Mouse (Mus musculus): ENCODE measurements around the gene Pth2r. TPM values are rescaled to one million over a fixed set of nuclear protein-coding genes. Genes with fewer than 3 reads are reported as not detected.

Gene Pth2r
- total and polyA plus RNA-seq, 3 experiments, result not detected

DNA sequence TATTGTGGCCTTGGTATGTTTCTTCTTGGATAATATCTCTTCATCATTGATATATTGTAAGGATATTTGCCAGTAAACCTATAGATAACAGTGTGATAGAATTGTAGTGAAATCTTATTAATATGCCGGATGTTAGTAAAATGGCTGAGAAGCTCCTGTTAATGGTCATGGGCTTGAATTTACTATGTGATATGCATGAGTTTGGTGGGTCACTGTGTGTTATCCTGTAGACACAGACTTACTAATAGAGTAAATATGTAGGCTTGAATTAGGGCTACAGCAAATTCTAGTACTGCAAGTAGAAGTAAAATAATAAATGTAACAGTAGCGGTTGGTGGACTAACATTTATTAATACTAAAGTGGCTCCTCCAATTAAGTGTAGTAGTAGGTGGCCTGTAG is 139.1 kb downstream of the Pth2r start:
- dilution Hi-C loops (cut with MboI; ENCODE audit: extremely low pct_ligation_motif_present, extremely low pct_unique_long_range_greater_than_20kb, low sequenced_read_pairs) (no loop called here), in situ Hi-C loops (cut with MboI; ENCODE audit: low pct_ligation_motif_present, low pct_unique_long_range_greater_than_20kb, low sequenced_read_pairs) (no loop called here)
- Histone ChIP-seq H3K4me3 (replicated peaks in 1 of 3; ENCODE audit: low read depth in 2 of 3, low read length in 2 of 3, poor library complexity in 1 of 3) (no peak overlapping the region), H3K9me3 (replicated peaks; ENCODE audit: low read length) (no peaks in the 10 kb centered on the region), H3K36me3 (replicated peaks in 1 of 2; ENCODE audit: control insufficient read depth in 1 of 2, insufficient read depth in 1 of 2, low read length in 1 of 2) (no peaks in the 10 kb centered on the region), H3K79me2 (replicated peaks; ENCODE audit: control insufficient read depth, extremely low read depth, insufficient read depth, poor library complexity, severe bottlenecking) (no peaks in the 10 kb centered on the region), H3K27me3 (replicated peaks) (no peaks in the 10 kb centered on the region), H3K9ac (ENCODE audit: insufficient read depth, low read depth) (no peak overlapping the region), H3K27ac (ENCODE audit: insufficient read depth, low read depth) (no peak overlapping the region), H3K4me2 (ENCODE audit: insufficient read depth, low read depth, poor library complexity, severe bottlenecking) (no peak overlapping the region), H3K4me1 (ENCODE audit: control insufficient read depth in 1 of 2, insufficient read depth in 2 of 2) (no peaks in the 10 kb centered on the region)
- DNase-seq (ENCODE audit: extremely low read depth), result no peak
- no peak for TF ChIP-seq MYC (IDR thresholded peaks at IDR 0.05; ENCODE audit: low read depth, low read length)
- TF ChIP-seq MAX (IDR thresholded peaks at IDR 0.05; ENCODE audit: low read length), result no peak
- no peak for TF ChIP-seq IRF4 (IDR thresholded peaks at IDR 0.05; ENCODE audit: low read depth, low read length)
- TF ChIP-seq ZMIZ1 (IDR thresholded peaks at IDR 0.05; ENCODE audit: low read depth, low read length), result no peak
- TF ChIP-seq BHLHE40 (IDR thresholded peaks at IDR 0.05; ENCODE audit: low read depth, low read length), result no peak
- TF ChIP-seq HCFC1 (IDR thresholded peaks at IDR 0.05; ENCODE audit: low read depth, low read length), result no peak
- TF ChIP-seq E2F4 (IDR thresholded peaks at IDR 0.05; ENCODE audit: insufficient replicate concordance, low read depth, low read length), result no peak
- no peak for TF ChIP-seq MAZ (IDR thresholded peaks at IDR 0.05; ENCODE audit: low read depth, low read length)
- no peak for TF ChIP-seq MEF2A (IDR thresholded peaks at IDR 0.05; ENCODE audit: borderline replicate concordance, low read depth, low read length)
- no peak for TF ChIP-seq JUN (IDR thresholded peaks at IDR 0.05; ENCODE audit: insufficient read depth, low read depth, low read length)
- TF ChIP-seq TCF12 (IDR thresholded peaks at IDR 0.05; ENCODE audit: low read depth, low read length), result no peak
- no peak for TF ChIP-seq UBTF (IDR thresholded peaks at IDR 0.05; ENCODE audit: low read depth, low read length)
- TF ChIP-seq POLR2A (IDR thresholded peaks at IDR 0.05; ENCODE audit: low read depth, low read length), result no peak
- TF ChIP-seq CHD1 (IDR thresholded peaks at IDR 0.05; ENCODE audit: low read depth, low read length), result no peak
- TF ChIP-seq JUND (conservative IDR thresholded peaks at IDR 0.05; ENCODE audit: low read depth, low read length), result no peak
- TF ChIP-seq GABPA (IDR thresholded peaks at IDR 0.05; ENCODE audit: insufficient replicate concordance, low read depth, low read length), result no peak
- TF ChIP-seq SMC3 (IDR thresholded peaks at IDR 0.05; ENCODE audit: low read depth, low read length), result no peak

DNA sequence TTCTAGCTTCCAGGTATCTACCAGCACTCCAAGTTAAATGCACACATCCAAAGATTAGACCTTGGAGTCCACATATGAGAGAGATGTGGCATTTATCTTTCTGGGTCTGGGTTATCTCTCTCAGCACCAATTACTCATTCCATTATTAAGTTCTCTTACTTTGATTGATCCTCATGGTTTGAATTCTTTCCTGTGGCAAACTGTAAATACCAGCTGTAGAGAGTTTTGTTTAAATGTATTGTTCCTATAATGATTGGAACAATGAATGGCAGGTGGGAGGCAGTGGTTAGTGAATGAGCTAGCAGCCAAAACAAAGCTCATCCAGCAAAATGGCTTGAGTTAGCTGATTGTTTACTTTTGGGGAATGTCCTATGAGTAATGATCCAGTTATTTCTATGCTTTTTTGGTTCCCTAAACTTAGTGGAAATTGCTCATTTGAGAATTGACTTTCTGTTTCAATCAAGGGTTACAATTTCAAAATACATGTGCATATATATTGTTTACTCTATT is 140.7 kb downstream of the Pth2r start:
- no peak overlapping the region for H3K4me2 ChIP-seq (ENCODE audit: insufficient read depth, low read depth, poor library complexity, severe bottlenecking)
- no peak overlapping the region for H3K27ac ChIP-seq (ENCODE audit: insufficient read depth, low read depth)
- H3K4me1 ChIP-seq (ENCODE audit: control insufficient read depth in 1 of 2, insufficient read depth in 2 of 2), result no peaks in the 10 kb centered on the region
- no peak for DNase-seq (ENCODE audit: extremely low read depth)
- TF ChIP-seq MAZ (IDR thresholded peaks at IDR 0.05; ENCODE audit: low read depth, low read length) (no peak), ZMIZ1 (IDR thresholded peaks at IDR 0.05; ENCODE audit: low read depth, low read length) (no peak), POLR2A (IDR thresholded peaks at IDR 0.05; ENCODE audit: low read depth, low read length) (no peak), ETS1 (conservative IDR thresholded peaks at IDR 0.05; ENCODE audit: low read depth, low read length) (no peak), MXI1 (IDR thresholded peaks at IDR 0.05; ENCODE audit: low read depth, low read length) (no peak), EP300 (IDR thresholded peaks at IDR 0.05; ENCODE audit: low read length) (no peak), MEF2A (IDR thresholded peaks at IDR 0.05; ENCODE audit: borderline replicate concordance, low read depth, low read length) (no peak), SMC3 (IDR thresholded peaks at IDR 0.05; ENCODE audit: low read depth, low read length) (no peak), TCF12 (IDR thresholded peaks at IDR 0.05; ENCODE audit: low read depth, low read length) (no peak), MAX (IDR thresholded peaks at IDR 0.05; ENCODE audit: low read length) (no peak), TBP (conservative IDR thresholded peaks at IDR 0.05; ENCODE audit: low read depth, low read length) (no peak), GABPA (IDR thresholded peaks at IDR 0.05; ENCODE audit: insufficient replicate concordance, low read depth, low read length) (no peak), RCOR1 (conservative IDR thresholded peaks at IDR 0.05; ENCODE audit: low read depth, low read length) (no peak), SIN3A (IDR thresholded peaks at IDR 0.05; ENCODE audit: low read length) (no peak), UBTF (IDR thresholded peaks at IDR 0.05; ENCODE audit: low read depth, low read length) (no peak), RAD21 (IDR thresholded peaks at IDR 0.05; ENCODE audit: low read depth, low read length) (no peak), PAX5 (IDR thresholded peaks at IDR 0.05; ENCODE audit: low read length) (no peak), USF2 (conservative IDR thresholded peaks at IDR 0.05; ENCODE audit: low read depth, low read length) (no peak), KAT2A (IDR thresholded peaks at IDR 0.05; ENCODE audit: insufficient replicate concordance, low read length) (no peak), ZKSCAN1 (IDR thresholded peaks at IDR 0.05; ENCODE audit: borderline replicate concordance, low read depth, low read length) (no peak)
- no peaks in the 10 kb centered on the region for H3K36me3 ChIP-seq (replicated peaks in 1 of 2; ENCODE audit: control insufficient read depth in 1 of 2, insufficient read depth in 1 of 2, low read length in 1 of 2)
- no peaks in the 10 kb centered on the region for H3K9me3 ChIP-seq (replicated peaks; ENCODE audit: low read length)
- no peaks in the 10 kb centered on the region for H3K79me2 ChIP-seq (replicated peaks; ENCODE audit: control insufficient read depth, extremely low read depth, insufficient read depth, poor library complexity, severe bottlenecking)
- dilution Hi-C loops (cut with MboI; ENCODE audit: extremely low pct_ligation_motif_present, extremely low pct_unique_long_range_greater_than_20kb, low sequenced_read_pairs) (no loop called here), in situ Hi-C loops (cut with MboI; ENCODE audit: low pct_ligation_motif_present, low pct_unique_long_range_greater_than_20kb, low sequenced_read_pairs) (no loop called here)
- no peak overlapping the region for H3K4me3 ChIP-seq (replicated peaks in 1 of 3; ENCODE audit: low read depth in 2 of 3, low read length in 2 of 3, poor library complexity in 1 of 3)
- no peak overlapping the region for H3K9ac ChIP-seq (ENCODE audit: insufficient read depth, low read depth)
- no peaks in the 10 kb centered on the region for H3K27me3 ChIP-seq (replicated peaks)

All from CH12.LX (cell line).